Mouse (Mus musculus): ENCODE results near the gene Wfdc15a.

- no peak for TF ChIP-seq POLR2A (IDR thresholded peaks at IDR 0.05; ENCODE audit: insufficient read depth, low read length)
- TF ChIP-seq CTCF (IDR thresholded peaks at IDR 0.05; ENCODE audit: low read depth, low read length): no peak
These were observed 9.4 kb downstream of the Wfdc15a start, which contains the start of gene Wfdc12 for GRCm38 (mm10) chr2:164190576-164190975.
